7 mouse cellular contexts compared by ENCODE assay signal in genomic region chr13:34875741-34876445, GRCm38 (mm10). TPM values are rescaled to one million over a fixed set of nuclear protein-coding genes. Genes with fewer than 3 reads are reported as not detected.
DNase-seq lines count a peak whose midpoint lies in the region; ATAC-seq and TF ChIP-seq lines count a peak whose summit lies in the region.

No protein-coding gene starts in this region.

- peaks cover 19% of the 10 kb centered on the region for H3K36me3 ChIP-seq in G1E (replicated peaks)
- peaks cover 14% of the 10 kb centered on the region for H3K36me3 ChIP-seq in forebrain, embryonic 10.5 days (replicated peaks)
- H3K36me3 ChIP-seq in hindbrain, embryonic 13.5 days = no peaks in the 10 kb centered on the region
- H3K36me3 ChIP-seq in midbrain, embryonic 15.5 days (replicated peaks) = no peaks in the 10 kb centered on the region

- no peaks in the 10 kb centered on the region for H3K9me3 ChIP-seq in G1E (replicated peaks)
- H3K9me3 ChIP-seq in forebrain, embryonic 10.5 days = no peaks in the 10 kb centered on the region
- no peaks in the 10 kb centered on the region for H3K9me3 ChIP-seq in hindbrain, embryonic 13.5 days
- H3K9me3 ChIP-seq in midbrain, embryonic 15.5 days = no peaks in the 10 kb centered on the region

- peak overlapping the region; percentile 92 for H3K9ac ChIP-seq in hindbrain, embryonic 13.5 days
- peak overlapping the region; percentile 86 for H3K9ac ChIP-seq in midbrain, embryonic 15.5 days

- DNase-seq in G1E (ENCODE audit: low spot score) (peak; percentile 36), liver (peak; percentile 77)
- DNase-seq in adrenal gland, adult 8-10 months = peak; percentile 53
- DNase-seq in forebrain, embryonic 10.5 days (ENCODE audit: extremely low spot score, low spot score) = no peak
- DNase-seq in right cerebral cortex, postnatal 25 days = no peak

- H3K4me1 ChIP-seq in G1E (ENCODE audit: insufficient read depth, low read depth, low read length) = peaks cover 32% of the 10 kb centered on the region
- peaks cover 30% of the 10 kb centered on the region for H3K4me1 ChIP-seq in forebrain, embryonic 10.5 days
- peaks cover 31% of the 10 kb centered on the region for H3K4me1 ChIP-seq in hindbrain, embryonic 13.5 days (replicated peaks)
- H3K4me1 ChIP-seq in midbrain, embryonic 15.5 days = peaks cover 26% of the 10 kb centered on the region

- peak overlapping the region; percentile 96 for H3K4me3 ChIP-seq in G1E (ENCODE audit: low read depth, low read length)
- peak overlapping the region; percentile 97 for H3K4me3 ChIP-seq in forebrain, embryonic 10.5 days
- peak overlapping the region; percentile 97 for H3K4me3 ChIP-seq in hindbrain, embryonic 13.5 days
- H3K4me3 ChIP-seq in midbrain, embryonic 15.5 days = peak overlapping the region; percentile 98

- peak overlapping the region; percentile 81 for H3K4me2 ChIP-seq in hindbrain, embryonic 13.5 days
- H3K4me2 ChIP-seq in midbrain, embryonic 15.5 days = peak overlapping the region; percentile 68

- no peak for ATAC-seq in G1E (ENCODE audit: extremely low read depth, insufficient number of reproducible peaks, low FRiP score, poor library complexity, severe bottlenecking)
- ATAC-seq in hindbrain, embryonic 13.5 days (ENCODE audit: low FRiP score) = peak; percentile 31
- ATAC-seq in midbrain, embryonic 15.5 days (replicated peaks) = peak; percentile 43

- peak overlapping the region; percentile 99 for H3K27ac ChIP-seq in forebrain, embryonic 10.5 days
- H3K27ac ChIP-seq in hindbrain, embryonic 13.5 days = peak overlapping the region; percentile 98
- H3K27ac ChIP-seq in midbrain, embryonic 15.5 days = peak overlapping the region; percentile 96

- TF ChIP-seq CTCF in G1E (IDR thresholded peaks at IDR 0.05; ENCODE audit: low read depth, low read length) = no peak

- WGBS in forebrain, embryonic 10.5 days = under 1% methylated on average over 50 of the region's 50 CpGs
- WGBS in hindbrain, embryonic 13.5 days = under 1% methylated on average over 44 of the region's 50 CpGs
- WGBS in midbrain, embryonic 15.5 days = under 1% methylated on average over 39 of the region's 50 CpGs

- H3K27me3 ChIP-seq in G1E (ENCODE audit: insufficient read depth, low read length) = no peaks in the 10 kb centered on the region
- H3K27me3 ChIP-seq in forebrain, embryonic 10.5 days (ENCODE audit: poor library complexity, severe bottlenecking) = no peaks in the 10 kb centered on the region
- no peaks in the 10 kb centered on the region for H3K27me3 ChIP-seq in hindbrain, embryonic 13.5 days
- no peaks in the 10 kb centered on the region for H3K27me3 ChIP-seq in midbrain, embryonic 15.5 days (replicated peaks)

RNA-seq across cellular contexts. Expression of gene Prpf4b, which starts 0.8 kb away (rescaled TPM):
- total RNA-seq in G1E (2014; fragmentation: Nextera tagmentation) = 133 and 144 TPM in 2 replicates
- total RNA-seq in G1E (2017) = 108 and 136 TPM in 2 replicates
- 23.7 and 36.0 TPM in 2 replicates for polyA plus RNA-seq in G1E (2012)
- total RNA-seq in adrenal gland, adult 8-10 months (2022) = 100 to 1,000 TPM in 1 of 4 experiments, 10 to 100 TPM in 3; 76.6 to 118 (median 85.6) TPM
- polyA plus RNA-seq in forebrain, embryonic 10.5 days (2016; fragmentation: Nextera tagmentation; extraction: Ambion mirVana) = 69.7 and 76.1 TPM in 2 replicates
- polyA plus RNA-seq in hindbrain, embryonic 13.5 days (2015; fragmentation: Nextera tagmentation; extraction: Ambion mirVana) = 73.5 and 82.1 TPM in 2 replicates
- 63.3 and 69.4 TPM in 2 replicates for polyA plus RNA-seq in midbrain, embryonic 15.5 days (2015; fragmentation: Nextera tagmentation; extraction: Ambion mirVana)

RNA-seq across cellular contexts. Expression of gene Fam217a, which starts 48.2 kb away (rescaled TPM):
- total RNA-seq in G1E (2014; fragmentation: Nextera tagmentation) = not detected in 2 replicates
- total RNA-seq in G1E (2017) = 0.05 TPM in 1 of 2 replicates, not detected in the other
- polyA plus RNA-seq in G1E (2012) = not detected in 2 replicates
- 1 to 10 TPM; 1.3 to 2.6 (median 1.7) TPM for total RNA-seq in adrenal gland, adult 8-10 months (2022)
- 0.45 and 0.53 TPM in 2 replicates for polyA plus RNA-seq in forebrain, embryonic 10.5 days (2016; fragmentation: Nextera tagmentation; extraction: Ambion mirVana)
- 0.87 and 1.2 TPM in 2 replicates for polyA plus RNA-seq in hindbrain, embryonic 13.5 days (2015; fragmentation: Nextera tagmentation; extraction: Ambion mirVana)
- polyA plus RNA-seq in midbrain, embryonic 15.5 days (2015; fragmentation: Nextera tagmentation; extraction: Ambion mirVana) = 1.1 and 1.2 TPM in 2 replicates

RNA-seq across cellular contexts. Expression of gene 4933417A18Rik, which starts 48.3 kb away (rescaled TPM):
- total RNA-seq in G1E (2014; fragmentation: Nextera tagmentation) = not detected in 2 replicates
- total RNA-seq in G1E (2017) = not detected in 2 replicates
- polyA plus RNA-seq in G1E (2012) = not detected in 2 replicates
- total RNA-seq in adrenal gland, adult 8-10 months (2022) = not detected
- polyA plus RNA-seq in forebrain, embryonic 10.5 days (2016; fragmentation: Nextera tagmentation; extraction: Ambion mirVana) = not detected in 2 replicates
- not detected in 2 replicates for polyA plus RNA-seq in hindbrain, embryonic 13.5 days (2015; fragmentation: Nextera tagmentation; extraction: Ambion mirVana)
- polyA plus RNA-seq in midbrain, embryonic 15.5 days (2015; fragmentation: Nextera tagmentation; extraction: Ambion mirVana) = not detected in 2 replicates

Comparison
In these comparisons a context has a peak if more than half of its experiments do, and no peak if none do; other contexts are left out.
1. DNase-seq: peak in G1E (single experiment), adrenal gland, adult 8-10 months (single experiment) and liver (single experiment); none in forebrain, embryonic 10.5 days (single experiment) and right cerebral cortex, postnatal 25 days (single experiment).
2. Peak in every context shown above with its lines, with median percentiles within 50 percentile points of each other: H3K4me3 ChIP-seq and H3K27ac ChIP-seq.